In genomic region chr9:49758436-49758835, GRCm38 (mm10) we compare ENCODE assay signal across 9 mouse cellular contexts. TPM values are rescaled to one million over a fixed set of nuclear protein-coding genes. Genes with fewer than 3 reads are reported as not detected.
DNase-seq lines count a peak whose midpoint lies in the region; ATAC-seq lines count a peak whose summit lies in the region.
"Had no signal": no experiment of that assay in that cellular context is flagged by ENCODE, and none has a peak within 500 bp of the region (broad histone marks: within the 10 kb centered on the region; RNA-seq: fewer than 3 reads in every experiment).

No protein-coding gene starts in this region.

- peak overlapping the region; percentile 0; the same call in 1 of the 2 replicates for H3K4me2 ChIP-seq in hindbrain, embryonic 14.5 days (replicated peaks)
- H3K4me2 ChIP-seq in midbrain, embryonic 15.5 days, result 0 out of 2 replicates have a peak overlapping the region, but pooled peaks have one; percentile 21

- H3K4me3 ChIP-seq in hindbrain, embryonic 14.5 days (replicated peaks; ENCODE audit: low read length), result no peak overlapping the region
- no peak overlapping the region for H3K4me3 ChIP-seq in midbrain, embryonic 15.5 days

- no peaks in the 10 kb centered on the region for H3K27me3 ChIP-seq in hindbrain, embryonic 14.5 days (ENCODE audit: control insufficient read depth, insufficient read depth, low read length)
- H3K27me3 ChIP-seq in midbrain, embryonic 15.5 days (replicated peaks), result no peaks in the 10 kb centered on the region
- H3K27me3 ChIP-seq: CH12.LX had no signal

- peak overlapping the region; percentile 63 for H3K27ac ChIP-seq in hindbrain, embryonic 14.5 days
- peak overlapping the region; percentile 38 for H3K27ac ChIP-seq in midbrain, embryonic 15.5 days

- no peaks in the 10 kb centered on the region for H3K9me3 ChIP-seq in hindbrain, embryonic 14.5 days (ENCODE audit: control insufficient read depth, low read length)
- H3K9me3 ChIP-seq in midbrain, embryonic 15.5 days, result no peaks in the 10 kb centered on the region

- H3K36me3 ChIP-seq in hindbrain, embryonic 14.5 days (replicated peaks; ENCODE audit: control insufficient read depth, insufficient read depth), result no peaks in the 10 kb centered on the region
- H3K36me3 ChIP-seq in midbrain, embryonic 15.5 days (replicated peaks), result no peaks in the 10 kb centered on the region

- 25% methylated on average over 2 of the region's 2 CpGs for WGBS in hindbrain, embryonic 14.5 days
- 33% methylated on average over 2 of the region's 2 CpGs for WGBS in midbrain, embryonic 15.5 days

- ATAC-seq in hindbrain, embryonic 14.5 days (ENCODE audit: low FRiP score), result peak; percentile 41; the same call in 1 of the 2 replicates
- peak; percentile 22; the same call in 1 of the 2 replicates for ATAC-seq in midbrain, embryonic 15.5 days (replicated peaks)

- H3K9ac ChIP-seq in hindbrain, embryonic 14.5 days, result no peak overlapping the region
- H3K9ac ChIP-seq in midbrain, embryonic 15.5 days, result no peak overlapping the region

- peaks cover 62% of the 10 kb centered on the region for H3K4me1 ChIP-seq in hindbrain, embryonic 14.5 days (replicated peaks; ENCODE audit: control insufficient read depth, insufficient read depth, low read length)
- peaks cover 61% of the 10 kb centered on the region for H3K4me1 ChIP-seq in midbrain, embryonic 15.5 days

- DNase-seq in frontal cortex, postnatal 36 days (ENCODE audit: low spot score in 2 of 2), result peak; percentile 53 to 67
- no peak for DNase-seq in frontal cortex, postnatal 14 days (ENCODE audit: low spot score in 2 of 2)
- peak; percentile 68 for DNase-seq in right cerebral cortex, adult 18-20 months
- DNase-seq in right cerebral cortex, postnatal 25 days, result no peak
- peak; percentile 66 for DNase-seq in hindbrain, embryonic 14.5 days (ENCODE audit: low spot score)
- no peak for DNase-seq in testis, postnatal 10 days (ENCODE audit: low spot score)
- DNase-seq in gastrocnemius, postnatal 25 days, result no peak

RNA-seq across cellular contexts. Expression of gene Ncam1, which starts 40.3 kb away (rescaled TPM):
- 349 and 373 TPM in 2 replicates for polyA plus RNA-seq in hindbrain, embryonic 14.5 days (2014; fragmentation: Nextera tagmentation; extraction: Ambion mirVana)
- 561 and 627 TPM in 2 replicates for polyA plus RNA-seq in midbrain, embryonic 15.5 days (2015; fragmentation: Nextera tagmentation; extraction: Ambion mirVana)
- total RNA-seq in gastrocnemius, postnatal 25 days (2021), result 10 to 100 TPM; 20.0 to 30.6 TPM

Comparison
In these comparisons a context has a peak if more than half of its experiments do, and no peak if none do; other contexts are left out.
1. DNase-seq: peak in frontal cortex, postnatal 36 days (2 of 2), right cerebral cortex, adult 18-20 months (single experiment) and hindbrain, embryonic 14.5 days (single experiment); none in frontal cortex, postnatal 14 days (0 of 2), right cerebral cortex, postnatal 25 days (single experiment), testis, postnatal 10 days (single experiment) and gastrocnemius, postnatal 25 days (single experiment).